Mouse (Mus musculus): ENCODE results near the gene Atn1. TPM values are rescaled to one million over a fixed set of nuclear protein-coding genes. Genes with fewer than 3 reads are reported as not detected.
A peak's percentile ranks its signal among the peaks of the same experiment; 100 is the strongest.

The Atn1 gene
- total RNA-seq, 2 experiments from 2014 or later: 154 to 162 TPM

DNA sequence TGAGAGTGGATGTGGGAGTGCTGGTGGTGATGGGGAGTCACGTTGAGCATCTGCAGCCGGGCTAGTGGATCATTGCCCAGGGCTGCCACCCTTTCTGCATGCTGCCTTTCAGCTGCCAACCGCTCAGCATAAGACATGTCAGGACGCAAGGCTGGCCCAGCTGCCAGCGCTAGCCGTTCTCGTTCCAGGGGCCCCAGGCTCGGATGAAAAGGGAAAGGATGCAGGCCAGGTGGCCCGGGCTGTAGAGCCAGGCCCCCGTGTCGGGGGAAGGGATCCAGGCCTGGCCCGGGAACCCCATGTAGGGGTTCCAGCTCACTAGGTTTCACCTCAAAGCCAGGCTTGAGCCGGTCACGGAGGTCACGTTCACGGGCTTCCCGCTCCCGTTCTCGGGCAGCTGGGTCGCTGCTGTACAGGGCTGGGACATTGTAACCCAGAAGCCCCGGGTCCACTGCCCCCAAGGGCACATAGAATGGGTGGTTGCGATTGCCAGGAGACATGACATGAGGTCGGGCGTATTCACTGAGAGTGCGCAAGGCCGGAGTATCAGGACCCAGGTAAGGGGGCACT lies 11.5 kb downstream of the Atn1 start:
- DNase-seq (ENCODE audit: low spot score in 2 of 2): no peak
- intact Hi-C loops (cut with DNase I): loop anchor here (2.0 kb wide), 1 partner anchor 14 kb away; no protein-coding TSS in a partner anchor

GRCm38 (mm10) chr6:124743647-124744046 lies 12.7 kb downstream of the Atn1 start:
- intact Hi-C loops (cut with DNase I): loop anchor here (2.0 kb wide), 1 partner anchor 15 kb away; no protein-coding TSS in a partner anchor
- DNase-seq (ENCODE audit: low spot score in 2 of 2): no peak

- no peak for DNase-seq (ENCODE audit: low spot score in 2 of 2)
- intact Hi-C loops (cut with DNase I): no loop called here
These were observed 13.3 kb downstream of the Atn1 start for GRCm38 (mm10) chr6:124742839-124743514.

- intact Hi-C loops (cut with DNase I): loop anchor here (2.0 kb wide), 2 partner anchors 29 to 63 kb away; partner anchors contain the start of genes Emg1 and Phb2
These were observed 14.5 kb downstream of the Atn1 start for GRCm38 (mm10) chr6:124741842-124742241.

DNA sequence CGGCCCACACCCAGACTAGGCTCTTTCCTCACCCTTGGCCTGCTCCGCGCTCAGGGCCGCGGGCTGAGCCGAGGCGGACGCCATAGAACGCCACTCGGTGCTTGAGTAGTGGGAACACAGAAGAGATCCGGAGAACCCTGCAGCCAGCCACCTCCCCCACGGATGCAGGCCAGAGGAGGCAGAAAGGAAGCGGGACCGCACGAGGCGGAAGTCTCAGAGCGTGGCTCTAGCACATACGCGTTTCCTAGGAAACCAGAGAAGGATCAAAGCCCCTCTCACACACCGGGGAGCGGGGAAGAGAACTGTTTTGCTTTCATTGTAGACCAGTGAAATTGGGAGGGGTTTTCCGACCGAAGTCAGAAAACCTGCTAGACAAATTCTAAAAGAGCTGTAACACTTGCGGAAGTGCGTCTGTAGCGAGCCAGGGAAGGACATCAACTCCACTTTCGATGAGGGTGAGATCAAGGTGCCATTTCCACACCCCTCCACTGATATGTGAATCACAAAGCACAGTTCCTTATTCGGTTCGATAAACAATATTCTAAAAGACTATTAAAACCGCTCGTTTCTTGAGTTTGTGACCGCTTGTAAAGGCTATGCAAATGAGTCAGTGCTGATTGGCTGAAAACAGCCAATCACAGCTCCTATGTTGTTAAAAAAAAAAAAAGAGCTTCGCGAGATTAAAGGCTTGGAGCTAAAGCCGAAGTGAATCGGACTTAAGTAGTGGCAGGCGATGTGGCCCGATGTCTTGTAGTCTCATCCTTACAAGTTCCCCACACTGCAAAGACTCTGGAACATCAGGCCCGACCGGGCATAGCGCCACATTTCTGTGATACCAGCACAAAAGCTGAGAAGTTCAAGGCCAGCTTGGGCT lies 15.2 kb downstream of the Atn1 start, which contains the start of gene Grcc10:
Gene Grcc10 (minus strand): TSS at position 487 of the 874 bp plus-strand sequence.
- intact Hi-C loops (cut with DNase I): loop anchor here (2.0 kb wide), 2 partner anchors 28 to 64 kb away; partner anchors contain the start of genes Emg1 and Phb2
- DNase-seq (ENCODE audit: low spot score in 2 of 2): peak; percentile 91 to 96

More at GRCm38 (mm10) chr6:124741842-124742241, 14.5 kb downstream of the Atn1 start:
- DNase-seq (ENCODE audit: low spot score in 2 of 2): no peak

GRCm38 (mm10) chr6:124740211-124740887 lies 16.0 kb downstream of the Atn1 start:
- DNase-seq (ENCODE audit: low spot score in 2 of 2): peak in 1 of 2 experiments; percentile 61
- intact Hi-C loops (cut with DNase I): loop anchor here (2.0 kb wide), 2 partner anchors 28 to 64 kb away; partner anchors contain the start of genes Emg1 and Phb2

DNA sequence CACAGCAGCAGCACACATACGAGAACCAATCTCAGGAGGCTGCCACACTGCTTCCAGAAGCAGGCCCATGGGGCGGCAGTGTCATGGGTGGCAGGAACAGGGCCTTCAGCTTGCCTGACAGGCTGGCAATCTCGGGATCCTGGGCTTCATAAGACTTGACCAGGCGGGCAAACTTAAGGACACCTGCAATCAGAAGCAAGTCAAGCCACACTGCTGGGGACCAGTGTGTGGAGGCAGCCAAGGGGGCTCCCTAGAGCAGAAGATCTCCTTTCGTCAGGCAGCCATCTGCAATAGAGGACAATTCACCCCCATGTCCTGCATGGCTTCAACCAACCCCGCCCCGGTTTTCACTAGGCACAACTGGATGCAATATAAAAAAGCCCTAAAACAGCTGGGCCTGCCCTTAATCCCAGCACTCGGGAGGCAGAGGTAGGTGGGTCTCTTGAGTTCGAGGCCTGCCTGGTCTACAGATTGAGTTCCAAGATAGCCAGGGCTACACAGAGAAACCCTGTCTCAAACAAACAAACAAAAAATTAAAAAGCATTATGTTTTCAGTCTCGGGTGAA lies 17.0 kb downstream of the Atn1 start:
- intact Hi-C loops (cut with DNase I): no loop called here
- DNase-seq (ENCODE audit: low spot score in 2 of 2): no peak

- DNase-seq (ENCODE audit: low spot score in 2 of 2): no peak
- intact Hi-C loops (cut with DNase I): no loop called here
These were observed 17.8 kb downstream of the Atn1 start, which contains the start of gene Ptpn6 for GRCm38 (mm10) chr6:124738511-124739023. Ptpn6 (minus strand) TSS chr6:124738714.

DNA sequence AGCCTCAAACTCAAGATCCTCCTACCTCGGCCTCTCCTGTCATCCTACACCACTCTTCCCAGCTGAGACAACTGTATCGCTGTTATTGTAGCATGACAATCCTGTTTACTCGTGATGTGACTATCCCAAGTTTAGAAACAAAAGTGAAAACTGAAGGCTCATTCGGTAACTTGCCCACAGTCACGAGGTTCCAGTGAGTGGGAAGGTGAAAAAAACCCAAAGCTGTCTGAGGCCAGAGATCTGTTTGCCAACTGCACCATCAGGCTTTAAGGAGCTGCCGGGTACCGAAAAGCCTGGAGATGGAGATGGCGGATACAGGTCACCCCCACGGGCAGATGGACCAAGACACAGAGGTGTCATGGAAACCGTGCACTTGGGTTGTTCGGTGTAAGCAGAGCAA lies 19.3 kb downstream of the Atn1 start:
- DNase-seq (ENCODE audit: low spot score in 2 of 2): peak in 1 of 2 experiments; percentile 63
- intact Hi-C loops (cut with DNase I): no loop called here

DNA sequence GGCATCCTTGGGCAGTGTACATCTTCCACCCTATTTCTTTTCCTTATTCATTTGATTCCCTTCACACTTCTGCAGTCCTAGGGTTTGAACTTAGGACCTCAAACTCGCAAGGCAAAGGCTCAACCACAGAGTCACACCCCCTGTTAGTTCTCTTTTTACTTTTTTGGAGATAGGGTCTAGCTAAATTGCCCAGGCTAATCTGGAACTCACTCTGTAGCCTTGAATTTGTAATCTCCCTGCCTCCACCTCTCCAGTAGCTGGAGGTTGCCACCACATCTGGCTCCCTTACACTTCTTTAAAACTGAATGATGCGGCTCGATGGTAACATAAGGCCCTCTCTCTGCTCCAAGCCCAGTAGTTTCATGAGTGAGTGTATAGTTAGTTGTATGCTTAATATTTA lies 21.9 kb downstream of the Atn1 start:
- DNase-seq (ENCODE audit: low spot score in 2 of 2): no peak
- intact Hi-C loops (cut with DNase I): no loop called here

GRCm38 (mm10) chr6:124732476-124733370 lies 23.6 kb downstream of the Atn1 start:
- intact Hi-C loops (cut with DNase I): no loop called here
- no peak for DNase-seq (ENCODE audit: low spot score in 2 of 2)

GRCm38 (mm10) chr6:124731038-124731437 lies 25.3 kb downstream of the Atn1 start:
- no peak for DNase-seq (ENCODE audit: low spot score in 2 of 2)
- intact Hi-C loops (cut with DNase I): no loop called here

DNA sequence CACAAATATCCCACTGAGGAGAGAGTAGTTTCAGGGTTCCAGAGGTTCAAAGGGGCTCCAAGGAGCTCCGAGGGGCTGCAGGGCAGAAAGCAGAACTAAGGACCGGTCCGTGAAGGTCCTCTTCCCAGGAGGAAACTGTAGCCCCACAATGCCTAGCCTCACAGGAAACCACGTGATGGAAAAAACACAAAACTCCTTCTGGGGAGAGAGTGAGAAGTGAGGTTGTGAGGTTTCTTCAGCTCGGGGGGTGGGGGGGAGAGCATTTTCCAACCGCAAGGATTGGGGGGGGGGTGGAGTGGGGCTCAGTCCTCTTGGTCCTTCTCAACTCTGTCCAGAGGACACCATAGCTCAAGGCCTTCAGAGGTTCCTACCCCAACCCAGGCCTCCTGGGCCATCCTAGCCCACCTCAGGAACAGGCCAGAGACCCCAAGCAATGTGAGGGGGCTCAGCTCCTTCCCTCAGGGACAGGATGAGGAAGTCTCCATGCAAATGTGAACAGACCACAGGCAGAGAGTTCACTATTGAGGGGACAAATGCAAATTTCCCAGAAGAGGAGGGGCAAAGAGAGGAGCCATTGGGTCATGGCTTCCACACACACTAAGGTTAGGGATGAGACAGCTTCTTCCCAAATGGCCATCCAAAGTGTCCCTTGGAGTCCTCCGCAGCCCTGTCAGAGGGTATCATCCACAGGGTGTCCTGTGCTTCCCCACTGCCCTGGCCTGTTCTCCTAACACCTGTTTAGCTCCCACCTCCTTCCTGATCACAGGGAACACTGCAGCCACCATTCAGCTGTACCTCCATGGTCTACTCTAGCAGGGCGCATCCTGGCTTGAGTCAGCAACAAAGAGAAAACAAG lies 26.2 kb downstream of the Atn1 start:
- DNase-seq (ENCODE audit: low spot score in 2 of 2): no peak
- intact Hi-C loops (cut with DNase I): no loop called here

GRCm38 (mm10) chr6:124728621-124729020 lies 27.7 kb downstream of the Atn1 start:
- intact Hi-C loops (cut with DNase I): no loop called here
- no peak for DNase-seq (ENCODE audit: low spot score in 2 of 2)

GRCm38 (mm10) chr6:124724472-124724871 lies 31.9 kb downstream of the Atn1 start:
- DNase-seq (ENCODE audit: low spot score in 2 of 2): no peak
- intact Hi-C loops (cut with DNase I): no loop called here

DNA sequence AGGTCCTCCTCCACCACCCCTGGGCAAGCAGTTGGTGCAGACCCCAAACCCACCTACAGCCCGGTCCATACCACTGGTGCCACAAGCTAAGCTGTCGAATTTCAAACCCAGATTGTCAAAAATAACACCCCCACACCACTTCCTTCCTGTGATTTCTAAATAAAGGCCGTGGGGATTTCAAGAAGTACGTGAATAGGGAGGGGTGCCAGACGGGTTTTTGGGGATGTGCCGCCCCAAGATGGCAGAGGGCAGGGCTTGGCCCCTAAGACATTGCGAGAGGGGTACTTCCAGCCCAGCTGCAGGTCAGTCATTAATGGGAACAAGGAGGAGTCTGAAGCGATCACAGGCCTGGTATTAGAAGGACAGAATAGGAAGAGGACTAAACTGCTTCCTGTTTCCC lies 32.8 kb downstream of the Atn1 start:
- no peak for DNase-seq (ENCODE audit: low spot score in 2 of 2)
- intact Hi-C loops (cut with DNase I): no loop called here

DNA sequence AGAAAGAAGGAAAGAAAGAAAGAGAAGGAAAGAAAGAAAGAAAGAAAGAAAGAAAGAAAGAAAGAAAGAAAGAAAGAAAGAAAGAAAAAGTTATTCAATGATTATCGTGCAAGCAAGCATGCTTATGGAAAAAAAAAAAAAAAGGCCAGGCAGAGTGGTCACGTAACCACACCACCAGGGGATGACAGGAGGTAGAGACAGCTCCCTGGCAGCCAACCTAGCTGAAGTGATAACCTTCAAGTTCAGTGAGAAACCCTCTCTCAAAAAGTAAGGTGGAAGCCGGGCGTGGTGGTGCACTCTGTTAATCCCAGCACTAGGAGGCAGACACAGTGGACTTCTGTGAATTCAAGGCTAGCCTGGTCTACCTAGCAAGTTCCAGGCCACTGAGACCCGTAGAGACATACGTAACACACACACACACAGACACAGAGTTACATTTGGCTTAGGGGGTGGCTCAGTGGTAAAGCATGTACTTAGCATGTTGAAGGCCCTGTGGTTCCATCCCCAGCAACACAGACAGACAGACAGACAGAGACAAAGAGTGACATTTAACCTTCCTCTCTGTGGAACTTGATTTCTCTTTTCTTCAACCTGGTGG lies 33.3 kb downstream of the Atn1 start:
- DNase-seq (ENCODE audit: low spot score in 2 of 2): no peak
- intact Hi-C loops (cut with DNase I): no loop called here
